10 mouse cellular contexts compared by ENCODE assay signal in the genomic region with DNA sequence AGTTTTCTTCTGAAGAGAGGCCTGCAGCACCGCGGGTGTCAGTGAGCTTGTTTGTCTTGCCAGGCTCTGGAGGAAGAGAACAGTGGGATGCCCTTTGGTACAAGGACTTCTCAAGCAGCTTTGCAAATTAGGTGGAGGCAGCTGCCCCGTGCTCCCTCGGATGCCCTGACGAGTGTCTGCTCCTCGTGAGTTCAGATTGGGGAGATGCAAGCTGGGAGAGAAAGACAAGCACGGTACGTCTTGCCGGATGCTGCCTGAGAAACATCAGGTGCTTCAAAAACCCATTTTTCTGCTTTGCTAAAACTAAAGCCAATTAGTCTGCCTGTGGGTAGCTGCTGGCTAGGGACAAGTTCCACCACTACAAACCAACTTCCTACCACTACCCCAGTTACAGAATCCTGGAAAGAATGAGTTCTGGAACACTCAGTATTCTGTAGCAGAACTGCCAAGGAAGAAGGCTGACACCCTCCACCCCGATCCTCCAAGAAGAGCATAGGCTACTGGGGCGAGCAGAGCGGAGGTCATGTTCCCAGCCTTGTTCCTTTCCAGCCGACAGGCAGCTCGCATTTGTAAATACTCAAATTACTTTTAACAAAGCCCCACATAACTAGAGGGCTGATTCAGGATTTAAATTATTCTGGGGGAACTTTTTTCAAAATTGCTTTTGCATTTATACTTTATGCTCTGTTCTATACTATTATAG.
DNase-seq lines count a peak whose midpoint lies in the region; ATAC-seq and TF ChIP-seq lines count a peak whose summit lies in the region.
"Had no signal": no experiment of that assay in that cellular context is flagged by ENCODE, and none has a peak within 500 bp of the region (broad histone marks: within the 10 kb centered on the region; RNA-seq: fewer than 3 reads in every experiment).

No protein-coding gene starts in this region.

- WGBS in heart, embryonic 13.5 days, result 13% methylated on average over 14 of the region's 14 CpGs
- 27% methylated on average over 14 of the region's 14 CpGs for WGBS in heart, adult 2 months
- 11% methylated on average over 14 of the region's 14 CpGs for WGBS in embryonic facial prominence, embryonic 15.5 days
- 6% methylated on average over 14 of the region's 14 CpGs for WGBS in midbrain, embryonic 10.5 days
- 14% methylated on average over 14 of the region's 14 CpGs for WGBS in lung, postnatal 0 days

- H3K9me3 ChIP-seq in heart, embryonic 13.5 days, result no peaks in the 10 kb centered on the region
- H3K9me3 ChIP-seq in embryonic facial prominence, embryonic 15.5 days (replicated peaks), result no peaks in the 10 kb centered on the region
- H3K9me3 ChIP-seq in midbrain, embryonic 10.5 days (replicated peaks), result no peaks in the 10 kb centered on the region
- no peaks in the 10 kb centered on the region for H3K9me3 ChIP-seq in lung, postnatal 0 days (ENCODE audit: low read length)

- TF ChIP-seq POLR2A in heart, adult 2 months (IDR thresholded peaks at IDR 0.05; ENCODE audit: insufficient read depth, low read depth, low read length), result no peak
- no peak for TF ChIP-seq POLR2A in brain, embryonic 14.5 days (IDR thresholded peaks at IDR 0.05; ENCODE audit: borderline replicate concordance, extremely low read depth, insufficient read depth, insufficient read length, poor library complexity, severe bottlenecking)

- H3K27ac ChIP-seq in heart, embryonic 13.5 days (replicated peaks), result no peak overlapping the region
- H3K27ac ChIP-seq in heart, adult 2 months, result no peak overlapping the region
- H3K27ac ChIP-seq in embryonic facial prominence, embryonic 15.5 days (replicated peaks), result no peak overlapping the region
- H3K27ac ChIP-seq in midbrain, embryonic 10.5 days (replicated peaks), result peak overlapping the region; percentile 52
- H3K27ac ChIP-seq in lung, postnatal 0 days (ENCODE audit: low read length), result no peak overlapping the region

- ATAC-seq in heart, embryonic 13.5 days (ENCODE audit: extremely low read depth, insufficient number of reproducible peaks, low FRiP score, low TSS enrichment), result no peak
- ATAC-seq in embryonic facial prominence, embryonic 15.5 days (ENCODE audit: insufficient number of reproducible peaks, low FRiP score, low TSS enrichment, low read depth), result no peak
- ATAC-seq in lung, postnatal 0 days, result no peak
- ATAC-seq in inflammation-experienced regulatory T-cells, adult 6 months, result no peak

- H3K4me1 ChIP-seq in heart, embryonic 13.5 days, result peaks cover 11% of the 10 kb centered on the region
- H3K4me1 ChIP-seq in heart, adult 2 months (ENCODE audit: control insufficient read depth, insufficient read depth, low read length), result no peaks in the 10 kb centered on the region
- H3K4me1 ChIP-seq in embryonic facial prominence, embryonic 15.5 days, result peaks cover 7% of the 10 kb centered on the region; the same call in 1 of the 2 replicates
- H3K4me1 ChIP-seq in midbrain, embryonic 10.5 days, result peaks cover 19% of the 10 kb centered on the region
- H3K4me1 ChIP-seq in lung, postnatal 0 days (ENCODE audit: insufficient read depth, low read depth, low read length), result no peaks in the 10 kb centered on the region

- no peak for TF ChIP-seq EP300 in heart, adult 2 months (IDR thresholded peaks at IDR 0.05; ENCODE audit: insufficient read depth, low read depth, low read length)
- no peak for TF ChIP-seq EP300 in lung, postnatal 0 days (IDR thresholded peaks at IDR 0.05)

- no peak overlapping the region; the same call in 1 of the 2 replicates for H3K4me3 ChIP-seq in heart, embryonic 13.5 days
- no peak overlapping the region for H3K4me3 ChIP-seq in heart, adult 2 months
- no peak overlapping the region for H3K4me3 ChIP-seq in embryonic facial prominence, embryonic 15.5 days (replicated peaks)
- H3K4me3 ChIP-seq in midbrain, embryonic 10.5 days, result peak overlapping the region; percentile 29; the same call in 1 of the 2 replicates
- no peak overlapping the region for H3K4me3 ChIP-seq in lung, postnatal 0 days (ENCODE audit: low read depth, low read length)

- intact Hi-C loops in heart, adult 2 months (cut with DNase I), result no loop called here

- peak overlapping the region; percentile 25 for H3K4me2 ChIP-seq in heart, embryonic 13.5 days
- H3K4me2 ChIP-seq in embryonic facial prominence, embryonic 15.5 days (replicated peaks), result peak overlapping the region; percentile 13; the same call in 1 of the 2 replicates
- H3K4me2 ChIP-seq in lung, postnatal 0 days (replicated peaks; ENCODE audit: low read depth, low read length), result no peak overlapping the region

- H3K79me2 ChIP-seq in heart, adult 2 months (replicated peaks; ENCODE audit: control insufficient read depth, insufficient read depth, low read length), result no peaks in the 10 kb centered on the region

- H3K9ac ChIP-seq in heart, embryonic 13.5 days, result no peak overlapping the region
- H3K9ac ChIP-seq in heart, adult 2 months (ENCODE audit: low read depth, low read length), result no peak overlapping the region
- H3K9ac ChIP-seq in embryonic facial prominence, embryonic 15.5 days, result no peak overlapping the region
- H3K9ac ChIP-seq in lung, postnatal 0 days (replicated peaks; ENCODE audit: low read depth), result no peak overlapping the region

- peaks cover 62% of the 10 kb centered on the region for H3K27me3 ChIP-seq in heart, embryonic 13.5 days (replicated peaks)
- H3K27me3 ChIP-seq in heart, adult 2 months (ENCODE audit: control insufficient read depth, insufficient read depth, low read length), result no peaks in the 10 kb centered on the region
- H3K27me3 ChIP-seq in embryonic facial prominence, embryonic 15.5 days, result no peaks in the 10 kb centered on the region
- peaks cover 28% of the 10 kb centered on the region for H3K27me3 ChIP-seq in midbrain, embryonic 10.5 days (ENCODE audit: low read depth, poor library complexity, severe bottlenecking)
- no peaks in the 10 kb centered on the region for H3K27me3 ChIP-seq in lung, postnatal 0 days (replicated peaks; ENCODE audit: insufficient read depth, low read length)

- TF ChIP-seq CTCF in heart, adult 2 months (IDR thresholded peaks at IDR 0.05), result no peak
- TF ChIP-seq CTCF in brain, embryonic 14.5 days (IDR thresholded peaks at IDR 0.05; ENCODE audit: borderline replicate concordance, extremely low read depth, insufficient read depth, insufficient read length), result no peak
- no peak for TF ChIP-seq CTCF in lung, postnatal 0 days (IDR thresholded peaks at IDR 0.05)

- H3K36me3 ChIP-seq in heart, embryonic 13.5 days, result no peaks in the 10 kb centered on the region
- H3K36me3 ChIP-seq in heart, adult 2 months (ENCODE audit: control insufficient read depth, insufficient read depth, low read length), result no peaks in the 10 kb centered on the region
- no peaks in the 10 kb centered on the region for H3K36me3 ChIP-seq in embryonic facial prominence, embryonic 15.5 days
- H3K36me3 ChIP-seq in midbrain, embryonic 10.5 days, result no peaks in the 10 kb centered on the region
- no peaks in the 10 kb centered on the region for H3K36me3 ChIP-seq in lung, postnatal 0 days (ENCODE audit: insufficient read depth, low read length)

- no peak for DNase-seq in heart, adult 2 months
- DNase-seq in brain, embryonic 14.5 days (ENCODE audit: low read depth), result peak; percentile 60
- DNase-seq in midbrain, embryonic 10.5 days (ENCODE audit: low spot score), result peak; percentile 37
- DNase-seq in urinary bladder, postnatal 4 days (ENCODE audit: low spot score in 2 of 2), result no peak
- DNase-seq in lung, postnatal 0 days (ENCODE audit: low spot score), result no peak
- DNase-seq: adrenal gland, postnatal 10 days; lung, adult 18-20 months had no signal

Comparison
In these comparisons a context has a peak if more than half of its experiments do, and no peak if none do; other contexts are left out.
1. DNase-seq: peak in brain, embryonic 14.5 days (single experiment) and midbrain, embryonic 10.5 days (single experiment); none in heart, adult 2 months (0 of 2), urinary bladder, postnatal 4 days (0 of 2) and lung, postnatal 0 days (single experiment).